Mouse (Mus musculus) CH12.LX (cell line): ENCODE results near the gene Fuk. TPM values are rescaled to one million over a fixed set of nuclear protein-coding genes. Genes with fewer than 3 reads are reported as not detected.

Experiments
- DNase-seq: peaks from one replicate; pipeline ENCODE4 v3.0.0-alpha.2; 2013; ENCODE audit errors: extremely low read depth
- H3K27ac ChIP-seq: 2 replicates; pipeline ENCODE4 v1.5.1; 2012; ENCODE audit warnings: low read depth, mild to moderate bottlenecking, control low read depth, moderate library complexity; ENCODE audit not compliant: insufficient read depth
- H3K27me3 ChIP-seq: replicated peaks from 2 replicates; pipeline ENCODE3; 2012; ENCODE audit warnings: inconsistent platforms
- H3K36me3 ChIP-seq, 2 experiments: replicated peaks in 1 of 2; 2 replicates each; pipeline versions ENCODE3 to v1.6.1; 2012; ENCODE audit warnings: inconsistent platforms in 1 of 2, low read length in 1 of 2, mild to moderate bottlenecking in 1 of 2, mixed read lengths in 1 of 2, moderate library complexity in 1 of 2; ENCODE audit not compliant: control insufficient read depth in 1 of 2, insufficient read depth in 1 of 2
- H3K4me1 ChIP-seq, 2 experiments: 2 replicates each; pipeline ENCODE4 v1.6.1; 2012; ENCODE audit warnings: inconsistent platforms in 1 of 2, moderate library complexity in 1 of 2; ENCODE audit not compliant: insufficient read depth in 2 of 2, control insufficient read depth in 1 of 2
- H3K4me2 ChIP-seq: 2 replicates; pipeline ENCODE4 v1.6.1; 2012; ENCODE audit warnings: low read depth, mild to moderate bottlenecking, control low read depth; ENCODE audit not compliant: poor library complexity, insufficient read depth, severe bottlenecking
- H3K4me3 ChIP-seq, 3 experiments: fragments of 150-350 bp in 1 of 3; sonication (generic) in 1 of 3; replicated peaks in 1 of 3; 2 replicates each; pipeline versions ENCODE3 to v1.5.1; 2011 to 2012; ENCODE audit warnings: low read depth in 2 of 3, low read length in 2 of 3, mild to moderate bottlenecking in 2 of 3, moderate library complexity in 2 of 3, control low read depth in 1 of 3, improper control_type of control experiment in 1 of 3, inconsistent platforms in 1 of 3, mixed read lengths in 1 of 3; ENCODE audit not compliant: poor library complexity in 1 of 3
- H3K79me2 ChIP-seq: replicated peaks from 2 replicates; pipeline ENCODE4 v1.6.1; 2012; ENCODE audit warnings: mild to moderate bottlenecking, moderate library complexity; ENCODE audit not compliant: control insufficient read depth, poor library complexity, insufficient read depth, severe bottlenecking; ENCODE audit errors: extremely low read depth
- H3K9ac ChIP-seq: 2 replicates; pipeline ENCODE4 v1.6.1; 2012; ENCODE audit warnings: low read depth, mild to moderate bottlenecking, control low read depth, moderate library complexity; ENCODE audit not compliant: insufficient read depth
- H3K9me3 ChIP-seq: replicated peaks from 2 replicates; pipeline ENCODE3; 2012; ENCODE audit warnings: low read length, inconsistent platforms, mixed read lengths
- BHLHE40 ChIP-seq: IDR thresholded peaks from 2 replicates; pipeline ENCODE4 v1.6.1; 2011; ENCODE audit warnings: mild to moderate bottlenecking, low read depth, low read length, improper control_type of control experiment
- CHD1 ChIP-seq: IDR thresholded peaks from 2 replicates; pipeline ENCODE4 v1.6.1; 2012; ENCODE audit warnings: low read depth, low read length, improper control_type of control experiment, inconsistent platforms
- CTCF ChIP-seq, 2 experiments: IDR thresholded peaks in 1 of 2; conservative IDR thresholded peaks in 1 of 2; 2 replicates each; pipeline ENCODE4 v1.5.1; 2011 to 2012; ENCODE audit warnings: low read depth in 2 of 2, low read length in 2 of 2, improper control_type of control experiment in 1 of 2, inconsistent platforms in 1 of 2, mild to moderate bottlenecking in 1 of 2, moderate library complexity in 1 of 2
- ELF1 ChIP-seq: IDR thresholded peaks from 2 replicates; pipeline ENCODE4 v1.6.1; 2014; ENCODE audit warnings: low read depth, mild to moderate bottlenecking, inconsistent platforms, low read length, improper control_type of control experiment
- GABPA ChIP-seq: IDR thresholded peaks from 2 replicates; pipeline ENCODE4 v1.6.1; 2012; ENCODE audit warnings: low read depth, low read length, improper control_type of control experiment, inconsistent platforms; ENCODE audit not compliant: insufficient replicate concordance
- JUN ChIP-seq: IDR thresholded peaks from 2 replicates; pipeline ENCODE4 v1.6.1; 2011; ENCODE audit warnings: low read depth, mild to moderate bottlenecking, low read length, improper control_type of control experiment, moderate library complexity; ENCODE audit not compliant: insufficient read depth
- JUND ChIP-seq: conservative IDR thresholded peaks from 2 replicates; pipeline ENCODE4 v1.6.1; 2011; ENCODE audit warnings: low read depth, low read length, improper control_type of control experiment
- MAX ChIP-seq: IDR thresholded peaks from 2 replicates; pipeline ENCODE4 v1.6.1; 2011; ENCODE audit warnings: low read length, improper control_type of control experiment
- MEF2A ChIP-seq: IDR thresholded peaks from 2 replicates; pipeline ENCODE4 v1.6.1; 2014; ENCODE audit warnings: low read depth, mild to moderate bottlenecking, inconsistent platforms, low read length, improper control_type of control experiment, borderline replicate concordance
- MXI1 ChIP-seq: IDR thresholded peaks from 2 replicates; pipeline ENCODE4 v1.6.1; 2011; ENCODE audit warnings: mild to moderate bottlenecking, low read depth, low read length, improper control_type of control experiment
- MYC ChIP-seq: IDR thresholded peaks from 2 replicates; pipeline ENCODE4 v1.6.1; 2011; ENCODE audit warnings: low read depth, mild to moderate bottlenecking, improper control_type of control experiment, low read length
- NELFE ChIP-seq: IDR thresholded peaks from 2 replicates; pipeline ENCODE4 v1.6.1; 2011; ENCODE audit warnings: low read depth, low read length, improper control_type of control experiment
- NRF1 ChIP-seq: IDR thresholded peaks from 2 replicates; pipeline ENCODE4 v1.6.1; 2014; ENCODE audit warnings: low read depth, mild to moderate bottlenecking, inconsistent platforms, low read length, improper control_type of control experiment, moderate library complexity
- PAX5 ChIP-seq: IDR thresholded peaks from 2 replicates; pipeline ENCODE4 v1.6.1; 2012; ENCODE audit warnings: low read length, inconsistent platforms, mixed read lengths
- POLR2AphosphoS2 ChIP-seq: IDR thresholded peaks from 2 replicates; pipeline ENCODE4 v1.6.1; 2011; ENCODE audit warnings: low read depth, low read length, improper control_type of control experiment
- RAD21 ChIP-seq: IDR thresholded peaks from 2 replicates; pipeline ENCODE4 v1.6.1; 2011; ENCODE audit warnings: low read depth, mild to moderate bottlenecking, low read length, improper control_type of control experiment, moderate library complexity
- RCOR1 ChIP-seq: conservative IDR thresholded peaks from 2 replicates; pipeline ENCODE4 v1.6.1; 2012; ENCODE audit warnings: low read depth, mild to moderate bottlenecking, inconsistent platforms, low read length, improper control_type of control experiment
- SIN3A ChIP-seq: IDR thresholded peaks from 2 replicates; pipeline ENCODE4 v1.6.1; 2012; ENCODE audit warnings: low read length, improper control_type of control experiment, inconsistent platforms
- SMC3 ChIP-seq: IDR thresholded peaks from 2 replicates; pipeline ENCODE4 v1.6.1; 2011; ENCODE audit warnings: low read depth, low read length, improper control_type of control experiment
- TBP ChIP-seq: conservative IDR thresholded peaks from 2 replicates; pipeline ENCODE4 v1.6.1; 2011; ENCODE audit warnings: low read depth, low read length, improper control_type of control experiment
- TCF12 ChIP-seq: IDR thresholded peaks from 2 replicates; pipeline ENCODE4 v1.6.1; 2014; ENCODE audit warnings: low read depth, mild to moderate bottlenecking, inconsistent platforms, low read length, improper control_type of control experiment
- USF1 ChIP-seq: IDR thresholded peaks from 2 replicates; pipeline ENCODE4 v1.6.1; 2014; ENCODE audit warnings: low read depth, mild to moderate bottlenecking, inconsistent platforms, low read length, improper control_type of control experiment
- ZMIZ1 ChIP-seq: IDR thresholded peaks from 2 replicates; pipeline ENCODE4 v1.6.1; 2012; ENCODE audit warnings: low read depth, mild to moderate bottlenecking, inconsistent platforms, low read length, improper control_type of control experiment
- dilution Hi-C: fragments of 300-500 bp; cut with MboI; formaldehyde crosslinking; loops from 2 replicates; pipeline ENCODE4 v1.14.3; 2020; ENCODE audit warnings: low sequenced_read_pairs; ENCODE audit not compliant: extremely low pct_unique_long_range_greater_than_20kb, extremely low pct_ligation_motif_present
- in situ Hi-C: fragments of 300-500 bp; cut with MboI; formaldehyde crosslinking; loops from 3 replicates; pipeline ENCODE4 v1.14.3; 2019; ENCODE audit warnings: low sequenced_read_pairs, low pct_ligation_motif_present, low pct_unique_long_range_greater_than_20kb, mixed read lengths
- polyA plus RNA-seq: library from polyadenylated mRNA; unstranded; fragments of >175 nt; gene quantifications from 2 replicates; pipeline ENCODE4 v1.2.1, GENCODE M21; 2012; ENCODE audit warnings: low read depth; ENCODE audit not compliant: insufficient read length
- total RNA-seq, 2 experiments: library from RNA; depleted of rRNA; stranded (reverse); fragments of 300-350 nt in 1 of 2; fragments of >200 nt in 1 of 2; gene quantifications; 2 replicates each; pipeline ENCODE4 v1.2.3; 2012 to 2014

The Fuk gene
- total and polyA plus RNA-seq, 3 experiments, result 6.4 to 14.4 (median 6.8) TPM

DNA sequence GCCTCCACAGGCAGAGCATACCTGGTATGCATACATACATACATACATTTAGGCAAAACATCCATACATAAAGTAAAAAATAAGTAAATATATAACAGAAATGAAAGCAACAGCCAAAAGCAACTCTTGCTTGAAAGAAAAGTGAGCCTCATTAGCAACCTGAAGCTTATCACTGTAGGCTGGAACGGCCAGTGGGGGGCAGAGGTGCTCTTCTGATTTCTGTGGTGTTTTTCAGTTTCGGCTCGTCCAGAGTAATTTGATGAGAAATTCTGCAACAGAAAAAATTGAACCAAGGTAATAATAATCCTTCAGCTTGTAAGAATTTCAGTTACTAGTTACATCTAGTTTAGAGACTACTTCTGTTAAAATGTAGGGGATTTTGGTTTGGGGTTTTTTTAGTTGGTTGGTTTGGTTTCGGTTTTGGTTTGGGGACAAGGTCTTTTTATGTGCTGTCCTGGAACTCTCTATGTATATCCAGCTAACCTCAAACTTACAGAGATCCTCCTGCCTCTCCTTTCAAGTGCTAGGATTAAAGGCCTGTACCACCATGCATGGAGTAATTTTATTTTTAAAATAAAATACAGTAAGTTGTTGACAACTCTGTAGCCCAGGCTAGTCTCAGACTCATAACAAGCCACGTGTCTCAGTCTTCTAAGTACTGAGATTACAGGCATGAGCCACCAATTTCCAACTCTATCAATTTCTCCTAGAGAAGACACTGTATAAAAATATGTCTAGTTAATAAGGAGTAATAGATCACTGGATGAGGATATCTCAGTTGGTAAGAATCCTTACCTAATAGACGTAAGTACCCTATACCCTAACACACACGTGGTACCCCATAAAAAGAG, 42.4 kb downstream of the Fuk start (continued):
- no peak for TF ChIP-seq CHD1
- TF ChIP-seq POLR2AphosphoS2, result no peak
- TF ChIP-seq USF1, result no peak
- 0 out of 2 replicates have a peak, but pooled peaks have one; percentile 25 for TF ChIP-seq RCOR1
- TF ChIP-seq MXI1, result peak; percentile 85
- TF ChIP-seq SIN3A, result peak; percentile 60; the same call in 1 of the 2 replicates
- no peak for TF ChIP-seq ZMIZ1
- no peak for TF ChIP-seq GABPA
- TF ChIP-seq ELF1, result no peak
- TF ChIP-seq BHLHE40, result 0 out of 2 replicates have a peak, but pooled peaks have one; percentile 21
- TF ChIP-seq JUN, result no peak
- no peak; the same call in 1 of the 2 replicates for TF ChIP-seq NELFE
- TF ChIP-seq JUND, result no peak
- TF ChIP-seq TCF12, result peak; percentile 41
- peak; percentile 34 to 86 for TF ChIP-seq CTCF (conservative IDR thresholded peaks at IDR 0.05 in 1 of 2, IDR thresholded peaks at IDR 0.05 in 1 of 2; ENCODE audit: low read depth in 2 of 2, low read length in 2 of 2)
- TF ChIP-seq MEF2A, result peak; percentile 62
- no peak for TF ChIP-seq NRF1
- peak; percentile 86 for TF ChIP-seq RAD21

DNA sequence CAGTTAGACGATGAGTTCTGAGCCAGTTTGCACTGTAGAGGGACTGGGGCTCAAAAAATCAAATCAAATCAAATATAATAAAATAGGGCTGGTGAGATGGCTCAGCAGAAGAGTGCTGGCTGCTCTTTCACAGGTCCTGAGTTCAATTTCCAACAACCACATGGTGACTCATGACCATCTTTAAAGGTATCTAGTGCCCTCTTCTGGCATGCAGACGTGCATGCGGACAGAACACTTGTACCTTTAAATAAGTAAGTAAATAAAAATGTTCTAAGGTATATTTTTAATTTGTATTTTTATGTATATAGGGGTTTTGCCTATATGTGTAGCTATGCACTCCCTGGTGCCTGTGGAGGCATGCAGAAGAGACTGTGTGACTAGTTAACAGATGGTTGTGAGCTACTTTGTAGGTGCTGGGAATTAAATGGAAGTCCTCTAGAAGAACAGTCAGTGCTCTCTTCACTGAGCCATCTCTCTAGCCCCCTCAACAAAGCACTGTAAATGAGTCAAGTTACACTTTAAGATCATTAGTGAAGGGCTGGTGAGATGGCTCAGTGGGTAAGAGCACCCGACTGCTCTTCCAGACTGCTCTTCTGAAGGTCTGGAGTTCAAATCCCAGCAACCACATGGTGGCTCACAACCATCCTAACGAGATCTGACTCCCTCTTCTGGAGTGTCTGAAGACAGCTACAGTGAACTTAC, 45.4 kb downstream of the Fuk start:
- TF ChIP-seq JUND (peak; percentile 48), RAD21 (peak; percentile 31), USF1 (no peak), TBP (peak; percentile 85), TCF12 (no peak), MAX (0 out of 2 replicates have a peak, but pooled peaks have one; percentile 19), MYC (peak; percentile 86; the same call in 1 of the 2 replicates), PAX5 (no peak), SMC3 (peak; percentile 37; the same call in 1 of the 2 replicates), CTCF (conservative IDR thresholded peaks at IDR 0.05 in 1 of 2, IDR thresholded peaks at IDR 0.05 in 1 of 2; ENCODE audit: low read depth in 2 of 2, low read length in 2 of 2) (peak; percentile 24 to 60; a peak in 2 of 4 replicates)
- Histone ChIP-seq H3K36me3 (peaks cover 66 to 77% of the 10 kb centered on the region in 2 experiments), H3K79me2 (no peaks in the 10 kb centered on the region; the same call in 1 of the 2 replicates), H3K27ac (no peak overlapping the region), H3K9ac (no peak overlapping the region), H3K4me3 (no peak overlapping the region), H3K4me2 (no peak overlapping the region), H3K4me1 (peaks cover 9 to 28% of the 10 kb centered on the region in 2 experiments), H3K27me3 (no peaks in the 10 kb centered on the region), H3K9me3 (no peaks in the 10 kb centered on the region)
- DNase-seq, result peak; percentile 34
- dilution Hi-C loops, result no loop called here
- in situ Hi-C loops, result no loop called here
